Mouse (Mus musculus): ENCODE measurements around the gene Acpp. TPM values are rescaled to one million over a fixed set of nuclear protein-coding genes. Genes with fewer than 3 reads are reported as not detected.

Gene Acpp
- polyA plus RNA-seq, 2 experiments, result 0.17 to 0.20 TPM

GRCm38 (mm10) chr9:104243799-104244466, 93.6 kb downstream of the Acpp start:
- H3K9me3 ChIP-seq (ENCODE audit: control insufficient read depth, low read length), result no peaks in the 10 kb centered on the region
- 38% methylated on average over 9 of the region's 9 CpGs for WGBS (ENCODE audit: insufficient replicate concordance)

GRCm38 (mm10) chr9:104240146-104240545, 97.4 kb downstream of the Acpp start:
- TF ChIP-seq EP300 (IDR thresholded peaks at IDR 0.05; ENCODE audit: low read depth) (no peak), CTCF (IDR thresholded peaks at IDR 0.05; ENCODE audit: low read depth) (no peak)
- H3K27ac ChIP-seq, result no peak overlapping the region
- no peaks in the 10 kb centered on the region for H3K4me1 ChIP-seq (replicated peaks; ENCODE audit: control insufficient read depth in 2 of 2, insufficient read depth in 2 of 2, low read length in 1 of 2)
- 84% methylated on average over 7 of the region's 7 CpGs for WGBS (ENCODE audit: insufficient replicate concordance)
- no peak overlapping the region for H3K4me2 ChIP-seq (ENCODE audit: low read depth)
- no peak overlapping the region for H3K9ac ChIP-seq (replicated peaks)
- no peak overlapping the region for H3K4me3 ChIP-seq (ENCODE audit: insufficient read depth in 1 of 2, low read depth in 2 of 2, low read length in 2 of 2)
- ATAC-seq (ENCODE audit: insufficient read depth), result no peak
- DNase-seq (ENCODE audit: low read depth in 3 of 3, low spot score in 3 of 3), result no peak
- no peaks in the 10 kb centered on the region; the same call in 1 of the 2 replicates for H3K36me3 ChIP-seq (replicated peaks; ENCODE audit: control insufficient read depth, insufficient read depth, low read depth)
- no peaks in the 10 kb centered on the region for H3K9me3 ChIP-seq (ENCODE audit: control insufficient read depth, low read length)
- no peaks in the 10 kb centered on the region for H3K27me3 ChIP-seq (ENCODE audit: control insufficient read depth, insufficient read depth, low read length)

More at GRCm38 (mm10) chr9:104243799-104244466, 93.6 kb downstream of the Acpp start:
- Histone ChIP-seq H3K4me2 (ENCODE audit: low read depth) (no peak overlapping the region), H3K27ac (no peak overlapping the region), H3K9ac (replicated peaks) (no peak overlapping the region), H3K4me3 (ENCODE audit: insufficient read depth in 1 of 2, low read depth in 2 of 2, low read length in 2 of 2) (no peak overlapping the region), H3K4me1 (replicated peaks; ENCODE audit: control insufficient read depth in 2 of 2, insufficient read depth in 2 of 2, low read length in 1 of 2) (no peaks in the 10 kb centered on the region), H3K36me3 (replicated peaks; ENCODE audit: control insufficient read depth, insufficient read depth, low read depth) (no peaks in the 10 kb centered on the region), H3K27me3 (ENCODE audit: control insufficient read depth, insufficient read depth, low read length) (no peaks in the 10 kb centered on the region)
- no peak for ATAC-seq (ENCODE audit: insufficient read depth)
- no peak for DNase-seq (ENCODE audit: low read depth in 3 of 3, low spot score in 3 of 3)
- no peak for TF ChIP-seq CTCF (IDR thresholded peaks at IDR 0.05; ENCODE audit: low read depth)
- TF ChIP-seq EP300 (IDR thresholded peaks at IDR 0.05; ENCODE audit: low read depth), result no peak

- H3K9ac ChIP-seq (replicated peaks), result no peak overlapping the region
- ATAC-seq (ENCODE audit: insufficient read depth) (no peak), DNase-seq (ENCODE audit: low read depth in 3 of 3, low spot score in 3 of 3) (no peak)
- TF ChIP-seq CTCF (IDR thresholded peaks at IDR 0.05; ENCODE audit: low read depth) (no peak), EP300 (IDR thresholded peaks at IDR 0.05; ENCODE audit: low read depth) (no peak)
- no peaks in the 10 kb centered on the region; the same call in 1 of the 2 replicates for H3K36me3 ChIP-seq (replicated peaks; ENCODE audit: control insufficient read depth, insufficient read depth, low read depth)
- no peak overlapping the region for H3K27ac ChIP-seq
- H3K9me3 ChIP-seq (ENCODE audit: control insufficient read depth, low read length), result no peaks in the 10 kb centered on the region
- WGBS (ENCODE audit: insufficient replicate concordance), result 76% methylated on average over 8 of the region's 8 CpGs
- no peak overlapping the region for H3K4me2 ChIP-seq (ENCODE audit: low read depth)
- H3K4me1 ChIP-seq (replicated peaks; ENCODE audit: control insufficient read depth in 2 of 2, insufficient read depth in 2 of 2, low read length in 1 of 2), result no peaks in the 10 kb centered on the region
- no peak overlapping the region for H3K4me3 ChIP-seq (ENCODE audit: insufficient read depth in 1 of 2, low read depth in 2 of 2, low read length in 2 of 2)
- H3K27me3 ChIP-seq (ENCODE audit: control insufficient read depth, insufficient read depth, low read length), result no peaks in the 10 kb centered on the region
These were observed 98.5 kb downstream of the Acpp start for GRCm38 (mm10) chr9:104239076-104239475.

Other genes with a start within 250 kb of the Acpp start
- gene Ackr4, start 210.8 kb downstream of the Acpp start, polyA plus RNA-seq (2012; rRNA removed), result 0.09 and 0.11 TPM in 2 replicates
- 0.19 and 0.24 TPM in 2 replicates for gene Ackr4, start 210.8 kb downstream of the Acpp start, polyA plus RNA-seq (2014; fragmentation: Nextera tagmentation; extraction: Ambion mirVana)
- 9.3 and 15.6 TPM in 2 replicates for gene Dnajc13, start 74.8 kb downstream of the Acpp start, polyA plus RNA-seq (2012; rRNA removed)
- gene Dnajc13, start 74.8 kb downstream of the Acpp start, polyA plus RNA-seq (2014; fragmentation: Nextera tagmentation; extraction: Ambion mirVana), result 7.0 and 10.4 TPM in 2 replicates
- gene Cpne4, start 209.5 kb upstream of the Acpp start, polyA plus RNA-seq (2012; rRNA removed), result 0.01 and 0.02 TPM in 2 replicates
- not detected in 2 replicates for gene Cpne4, start 209.5 kb upstream of the Acpp start, polyA plus RNA-seq (2014; fragmentation: Nextera tagmentation; extraction: Ambion mirVana)

All from liver, embryonic 14.5 days (tissue).